Mouse (Mus musculus) forebrain, embryonic 15.5 days (tissue): Measurements from ENCODE around the gene Mtrr. TPM values are rescaled to one million over a fixed set of nuclear protein-coding genes. Genes with fewer than 3 reads are reported as not detected.
"Not testable (repeated sequence)": the region's sequence is repeated elsewhere in the genome, so short reads cannot be mapped to it uniquely, and the experiment has no call there.

Experiments used
- ATAC-seq: fragments of 200-750 bp; cut with Nextera tagmentation; replicated peaks from 2 replicates; pipeline ENCODE4 v1.8.0; 2017; ENCODE audit warnings: mild to moderate bottlenecking, moderate TSS enrichment, moderate library complexity
- H3K27ac ChIP-seq: fragments of 300-500 bp; sonication (generic); replicated peaks from 2 replicates; pipeline ENCODE4 v1.5.1; 2015; ENCODE audit warnings: mild to moderate bottlenecking, inconsistent platforms
- H3K27me3 ChIP-seq: fragments of 300-500 bp; sonication (generic); 2 replicates; pipeline ENCODE4 v1.6.1; 2015; ENCODE audit warnings: inconsistent platforms
- H3K36me3 ChIP-seq: fragments of 300-500 bp; sonication (generic); 2 replicates; pipeline ENCODE4 v1.6.1; 2015; ENCODE audit warnings: mild to moderate bottlenecking, inconsistent platforms
- H3K4me1 ChIP-seq: fragments of 300-500 bp; sonication (generic); 2 replicates; pipeline ENCODE4 v1.6.1; 2015; ENCODE audit warnings: inconsistent platforms
- H3K4me2 ChIP-seq: fragments of 300-500 bp; sonication (generic); replicated peaks from 2 replicates; pipeline ENCODE4 v1.6.1; 2015; ENCODE audit warnings: mild to moderate bottlenecking, inconsistent platforms
- H3K4me3 ChIP-seq: fragments of 300-500 bp; sonication (generic); 2 replicates; pipeline ENCODE4 v1.5.1; 2015; ENCODE audit warnings: mild to moderate bottlenecking, inconsistent platforms
- H3K9ac ChIP-seq: fragments of 300-500 bp; sonication (generic); replicated peaks from 2 replicates; pipeline ENCODE4 v1.6.1; 2015; ENCODE audit warnings: mild to moderate bottlenecking, inconsistent platforms
- H3K9me3 ChIP-seq: fragments of 300-500 bp; sonication (generic); 2 replicates; pipeline ENCODE4 v1.6.1; 2016; ENCODE audit warnings: inconsistent platforms
- WGBS: fragments of 180-500 bp; shearing (Covaris S2); methylation state at CpG from one replicate; pipeline ENCODE4 v1.1.7; 2015; ENCODE audit warnings: mixed read lengths; 5-methylcytosine and 5-hydroxymethylcytosine counted together
- polyA plus RNA-seq: library from polyadenylated mRNA; unstranded; fragments of >200 nt; fragmentation: Nextera tagmentation; extraction: Ambion mirVana; gene quantifications from 2 replicates; pipeline ENCODE4 v1.2.1, GENCODE M21; 2015

Mtrr gene
- polyA plus RNA-seq, 1 experiment from 2014 or later: 14.4 TPM

GRCm38 (mm10) chr13:68585441-68585840, 3.5 kb upstream of the Mtrr start:
- 87% methylated on average over 7 of the region's 7 CpGs for WGBS

GRCm38 (mm10) chr13:68583961-68584360, 2.0 kb upstream of the Mtrr start:
- H3K4me1 ChIP-seq: peaks cover 26% of the 10 kb centered on the region
- H3K9ac ChIP-seq: no peak overlapping the region
- no peak overlapping the region for H3K4me2 ChIP-seq
- ATAC-seq: no peak
- 91% methylated on average over 11 of the region's 11 CpGs for WGBS
- H3K4me3 ChIP-seq: no peak overlapping the region
- no peaks in the 10 kb centered on the region for H3K27me3 ChIP-seq
- no peak overlapping the region for H3K27ac ChIP-seq
- H3K36me3 ChIP-seq: peaks cover 49% of the 10 kb centered on the region
- no peaks in the 10 kb centered on the region for H3K9me3 ChIP-seq

More at GRCm38 (mm10) chr13:68585441-68585840, 3.5 kb upstream of the Mtrr start:
- no peak for ATAC-seq
- H3K9ac ChIP-seq: no peak overlapping the region
- no peak overlapping the region for H3K4me2 ChIP-seq
- no peaks in the 10 kb centered on the region for H3K9me3 ChIP-seq
- H3K27ac ChIP-seq: no peak overlapping the region
- H3K27me3 ChIP-seq: no peaks in the 10 kb centered on the region
- H3K4me3 ChIP-seq: no peak overlapping the region
- H3K4me1 ChIP-seq: peaks cover 25% of the 10 kb centered on the region
- peaks cover 62% of the 10 kb centered on the region for H3K36me3 ChIP-seq

- peak overlapping the region; percentile 63 for H3K9ac ChIP-seq
- H3K4me1 ChIP-seq: peaks cover 26% of the 10 kb centered on the region
- no peaks in the 10 kb centered on the region for H3K9me3 ChIP-seq
- H3K27ac ChIP-seq: peak overlapping the region; percentile 82
- under 1% methylated on average over 11 of the region's 11 CpGs for WGBS
- H3K4me3 ChIP-seq: peak overlapping the region; percentile 90
- H3K36me3 ChIP-seq: peaks cover 34% of the 10 kb centered on the region
- H3K4me2 ChIP-seq: peak overlapping the region; percentile 90
- ATAC-seq: peak; percentile 17; the same call in 1 of the 2 replicates
- H3K27me3 ChIP-seq: no peaks in the 10 kb centered on the region
These were observed 500 bp upstream of the Mtrr start for GRCm38 (mm10) chr13:68582517-68582780.

GRCm38 (mm10) chr13:68581086-68581740, 736 bp downstream of the Mtrr start:
- peak overlapping the region; percentile 90 for H3K4me3 ChIP-seq
- no peak for ATAC-seq
- peaks cover 33% of the 10 kb centered on the region for H3K36me3 ChIP-seq

GRCm38 (mm10) chr13:68577945-68578344, 4.0 kb downstream of the Mtrr start:
- H3K36me3 ChIP-seq: peaks cover 23% of the 10 kb centered on the region
- peaks cover 17% of the 10 kb centered on the region for H3K4me1 ChIP-seq
- no peak overlapping the region for H3K4me2 ChIP-seq
- H3K27me3 ChIP-seq: no peaks in the 10 kb centered on the region
- WGBS: 80% methylated on average over 7 of the region's 7 CpGs
- H3K27ac ChIP-seq: no peak overlapping the region
- no peak overlapping the region for H3K4me3 ChIP-seq
- ATAC-seq: no peak
- no peaks in the 10 kb centered on the region for H3K9me3 ChIP-seq
- no peak overlapping the region for H3K9ac ChIP-seq

More at GRCm38 (mm10) chr13:68581086-68581740, 736 bp downstream of the Mtrr start:
- peak overlapping the region; percentile 63 for H3K9ac ChIP-seq
- H3K4me2 ChIP-seq: peak overlapping the region; percentile 90
- H3K27me3 ChIP-seq: no peaks in the 10 kb centered on the region
- peak overlapping the region; percentile 82; the same call in 1 of the 2 replicates for H3K27ac ChIP-seq
- H3K4me1 ChIP-seq: peaks cover 26% of the 10 kb centered on the region
- WGBS: 26% methylated on average over 14 of the region's 14 CpGs
- no peaks in the 10 kb centered on the region for H3K9me3 ChIP-seq

GRCm38 (mm10) chr13:68574398-68574797, 7.6 kb downstream of the Mtrr start:
- 82% methylated on average over 4 of the region's 4 CpGs for WGBS

GRCm38 (mm10) chr13:68572966-68573913, 8.7 kb downstream of the Mtrr start:
- Histone ChIP-seq H3K4me3 (no peak overlapping the region), H3K4me2 (no peak overlapping the region), H3K9me3 (no peaks in the 10 kb centered on the region), H3K36me3 (peaks cover 41% of the 10 kb centered on the region), H3K4me1 (no peaks in the 10 kb centered on the region), H3K27ac (no peak overlapping the region), H3K27me3 (no peaks in the 10 kb centered on the region), H3K9ac (no peak overlapping the region)
- WGBS: 66% methylated on average over 10 of the region's 10 CpGs
- no peak; the same call in 1 of the 2 replicates for ATAC-seq

More at GRCm38 (mm10) chr13:68574398-68574797, 7.6 kb downstream of the Mtrr start:
- Histone ChIP-seq H3K27me3 (no peaks in the 10 kb centered on the region), H3K4me3 (no peak overlapping the region), H3K4me1 (no peaks in the 10 kb centered on the region), H3K9ac (no peak overlapping the region), H3K36me3 (peaks cover 41% of the 10 kb centered on the region), H3K27ac (no peak overlapping the region), H3K9me3 (no peaks in the 10 kb centered on the region), H3K4me2 (no peak overlapping the region)
- ATAC-seq: no peak

- peaks cover 41% of the 10 kb centered on the region for H3K36me3 ChIP-seq
- H3K4me2 ChIP-seq: no peak overlapping the region
- no peak for ATAC-seq
- no peaks in the 10 kb centered on the region for H3K27me3 ChIP-seq
- 94% methylated on average over 19 of the region's 19 CpGs for WGBS
- H3K9me3 ChIP-seq: no peaks in the 10 kb centered on the region
- no peak overlapping the region for H3K9ac ChIP-seq
- H3K4me3 ChIP-seq: no peak overlapping the region
- H3K27ac ChIP-seq: no peak overlapping the region
- no peaks in the 10 kb centered on the region for H3K4me1 ChIP-seq
These were observed 9.7 kb downstream of the Mtrr start for GRCm38 (mm10) chr13:68572247-68572646.

- H3K4me2 ChIP-seq: no peak overlapping the region
- no peaks in the 10 kb centered on the region for H3K27me3 ChIP-seq
- H3K4me1 ChIP-seq: no peaks in the 10 kb centered on the region
- H3K36me3 ChIP-seq: peaks cover 44% of the 10 kb centered on the region
- ATAC-seq: peak; percentile 73
- no peak overlapping the region for H3K4me3 ChIP-seq
- no peak overlapping the region for H3K9ac ChIP-seq
- H3K27ac ChIP-seq: no peak overlapping the region
- H3K9me3 ChIP-seq: no peaks in the 10 kb centered on the region
- 62% methylated on average over 17 of the region's 17 CpGs for WGBS
These were observed 12.2 kb downstream of the Mtrr start for GRCm38 (mm10) chr13:68569589-68570336.

- H3K4me2 ChIP-seq: no peak overlapping the region
- ATAC-seq: no peak
- H3K4me3 ChIP-seq: no peak overlapping the region
- no peaks in the 10 kb centered on the region for H3K9me3 ChIP-seq
- H3K27me3 ChIP-seq: no peaks in the 10 kb centered on the region
- H3K4me1 ChIP-seq: no peaks in the 10 kb centered on the region
- peaks cover 53% of the 10 kb centered on the region for H3K36me3 ChIP-seq
- H3K27ac ChIP-seq: no peak overlapping the region
- 93% methylated on average over 11 of the region's 11 CpGs for WGBS
- H3K9ac ChIP-seq: no peak overlapping the region
These were observed 13.4 kb downstream of the Mtrr start for GRCm38 (mm10) chr13:68568548-68568947.

GRCm38 (mm10) chr13:68568110-68568509, 13.8 kb downstream of the Mtrr start:
- Histone ChIP-seq H3K36me3 (peaks cover 57% of the 10 kb centered on the region), H3K9ac (no peak overlapping the region), H3K4me2 (no peak overlapping the region), H3K9me3 (no peaks in the 10 kb centered on the region), H3K4me1 (no peaks in the 10 kb centered on the region), H3K27me3 (no peaks in the 10 kb centered on the region), H3K4me3 (no peak overlapping the region), H3K27ac (no peak overlapping the region)
- 95% methylated on average over 9 of the region's 9 CpGs for WGBS
- ATAC-seq: no peak

GRCm38 (mm10) chr13:68553391-68553790, 28.6 kb downstream of the Mtrr start:
- not testable (repeated sequence) for H3K36me3 ChIP-seq, H3K27me3 ChIP-seq, H3K27ac ChIP-seq, H3K9me3 ChIP-seq, H3K4me2 ChIP-seq, H3K4me1 ChIP-seq, ATAC-seq, H3K4me3 ChIP-seq, H3K9ac ChIP-seq
- WGBS: 26% methylated on average over 6 of the region's 6 CpGs
